Mouse (Mus musculus) lung, postnatal 36 days (tissue): ENCODE measurements at regions not wholly inside any gene's neighbourhood (a gene's known extent, or its start where the extent isn't known, plus 50 kb on each side); places are given as distances from the start of the nearest gene placed in this dataset.
"Not testable (repeated sequence)": the region's sequence is repeated elsewhere in the genome, so short reads cannot be mapped to it uniquely, and the experiment has no call there.

Source experiments
- DNase-seq: peaks from one replicate; pipeline ENCODE4 v3.0.0; 2022; ENCODE audit warnings: mixed read lengths

GRCm38 (mm10) chr17:94866630-94867029, 116.8 kb upstream of the Mettl4 start:
- DNase-seq = no peak

GRCm38 (mm10) chr17:94864531-94865318, 114.9 kb upstream of the Mettl4 start:
- peak; percentile 87 for DNase-seq

GRCm38 (mm10) chr17:94854698-94855097, 104.9 kb upstream of the Mettl4 start:
- not testable (repeated sequence) for DNase-seq

- peak; percentile 87 for DNase-seq
These were observed 84.8 kb upstream of the Mettl4 start for GRCm38 (mm10) chr17:94834446-94835117.

- not testable (repeated sequence) for DNase-seq
These were observed 84.2 kb upstream of the Mettl4 start for GRCm38 (mm10) chr17:94834067-94834445.

- DNase-seq = not testable (repeated sequence)
These were observed 76.6 kb upstream of the Mettl4 start for GRCm38 (mm10) chr17:94826415-94826814.

- no peak for DNase-seq
These were observed 58.9 kb upstream of the Mettl4 start for GRCm38 (mm10) chr17:94808758-94809157.
